Mouse (Mus musculus) ES-E14 (cell line): ENCODE results near the gene Calm2. TPM values are rescaled to one million over a fixed set of nuclear protein-coding genes. Genes with fewer than 3 reads are reported as not detected.

Experiments
- DNase-seq: peaks from one replicate; pipeline ENCODE4 v3.0.0-alpha.2; 2013; ENCODE audit warnings: low read depth, low spot score
- H3K27ac ChIP-seq: 2 replicates; pipeline ENCODE4 v1.5.1; 2012; ENCODE audit warnings: low read depth, mild to moderate bottlenecking, low read length, moderate library complexity, mixed read lengths; ENCODE audit not compliant: poor library complexity, insufficient read depth, severe bottlenecking
- H3K36me3 ChIP-seq: 2 replicates; pipeline ENCODE4 v1.6.1; 2012; ENCODE audit warnings: mild to moderate bottlenecking, low read length, moderate library complexity, mixed read lengths; ENCODE audit not compliant: control insufficient read depth, poor library complexity, insufficient read depth, severe bottlenecking
- H3K4me1 ChIP-seq, 2 experiments: fragments of 150-350 bp in 1 of 2; sonication (generic) in 1 of 2; 2 replicates each; pipeline ENCODE4 v1.6.1; 2012; ENCODE audit warnings: low read length in 2 of 2, mild to moderate bottlenecking in 1 of 2, mixed read lengths in 1 of 2; ENCODE audit not compliant: control insufficient read depth in 2 of 2, insufficient read depth in 2 of 2, poor library complexity in 1 of 2
- H3K4me3 ChIP-seq, 2 experiments: fragments of 150-350 bp in 1 of 2; sonication (generic) in 1 of 2; 2 replicates each; pipeline ENCODE4 v1.5.1; 2012; ENCODE audit warnings: low read length in 2 of 2, low read depth in 1 of 2, mild to moderate bottlenecking in 1 of 2, mixed read lengths in 1 of 2; ENCODE audit not compliant: insufficient read depth in 1 of 2, poor library complexity in 1 of 2, severe bottlenecking in 1 of 2
- H3K9ac ChIP-seq: 2 replicates; pipeline ENCODE4 v1.6.1; 2012; ENCODE audit warnings: low read depth, mild to moderate bottlenecking, low read length, mixed read lengths; ENCODE audit not compliant: poor library complexity, insufficient read depth, severe bottlenecking
- H3K9me3 ChIP-seq: fragments of 150-350 bp; sonication (generic); 2 replicates; pipeline ENCODE4 v1.6.1; 2012; ENCODE audit warnings: low read depth, mild to moderate bottlenecking, low read length; ENCODE audit not compliant: control insufficient read depth, insufficient read depth
- CHD2 ChIP-seq: IDR thresholded peaks from 2 replicates; pipeline ENCODE4 v1.6.1; 2014; ENCODE audit warnings: mild to moderate bottlenecking, low read depth, low read length, inconsistent platforms
- HCFC1 ChIP-seq: IDR thresholded peaks from 2 replicates; pipeline ENCODE4 v1.6.1; 2012; ENCODE audit warnings: low read length, inconsistent platforms, borderline replicate concordance; ENCODE audit not compliant: insufficient read depth
- MAFK ChIP-seq: IDR thresholded peaks from 2 replicates; pipeline ENCODE4 v1.6.1; 2014; ENCODE audit warnings: mild to moderate bottlenecking, low read depth, low read length, inconsistent platforms; ENCODE audit not compliant: insufficient read depth
- ZC3H11A ChIP-seq: IDR thresholded peaks from 2 replicates; pipeline ENCODE4 v1.6.1; 2012; ENCODE audit warnings: low read depth, mild to moderate bottlenecking, inconsistent platforms, low read length, borderline replicate concordance
- ZNF384 ChIP-seq: IDR thresholded peaks from 2 replicates; pipeline ENCODE4 v1.6.1; 2012; ENCODE audit warnings: low read depth, low read length, inconsistent platforms
- in situ Hi-C, 2 experiments: fragments of 600-800 bp; cut with MboI; formaldehyde crosslinking; loops; one replicate each; pipeline ENCODE4 v1.15.1; 2025; ENCODE audit warnings: low sequenced_read_pairs in 2 of 2, inconsistent platforms in 1 of 2; ENCODE audit not compliant: unreplicated experiment in 2 of 2
- total RNA-seq: library from RNA; depleted of rRNA; stranded (reverse); fragments of 300-350 nt; gene quantifications from 2 replicates; pipeline ENCODE4 v1.2.3, GENCODE M21; 2012

The Calm2 gene
- total RNA-seq, 1 experiment: 358 TPM

DNA sequence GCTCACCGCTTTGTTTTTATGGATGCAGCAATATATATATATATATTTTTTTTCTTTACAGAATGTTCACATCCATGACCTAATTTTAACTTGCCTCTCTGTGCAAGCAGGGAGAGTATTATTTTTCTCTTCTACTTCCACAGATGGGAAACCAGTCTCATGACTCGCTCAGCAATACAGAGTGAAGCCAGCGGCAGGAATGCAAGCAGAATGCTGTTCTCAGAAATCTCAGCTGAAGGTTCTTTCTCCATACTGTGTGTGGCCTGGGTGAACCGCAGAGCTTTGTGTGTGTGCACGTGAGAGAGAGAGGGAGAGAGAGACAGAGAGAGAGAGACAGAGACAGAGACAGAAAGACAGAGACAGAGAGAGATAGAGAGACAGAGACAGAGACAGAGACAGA lies 21.9 kb upstream of the Calm2 start:
- DNase-seq: no peak
- TF ChIP-seq MAFK (no peak), ZC3H11A (no peak), HCFC1 (no peak), CHD2 (no peak), ZNF384 (no peak)
- Histone ChIP-seq H3K9ac (no peak overlapping the region), H3K4me1 (peaks cover 14 to 27% of the 10 kb centered on the region in 2 experiments), H3K27ac (no peak overlapping the region), H3K9me3 (no peaks in the 10 kb centered on the region), H3K4me3 (no peak overlapping the region), H3K36me3 (no peaks in the 10 kb centered on the region)
- in situ Hi-C loops: no loop called here

GRCm38 (mm10) chr17:87461499-87461896 lies 14.8 kb upstream of the Calm2 start:
- DNase-seq: no peak
- H3K4me3 ChIP-seq: no peak overlapping the region
- H3K36me3 ChIP-seq: no peaks in the 10 kb centered on the region
- no peak for TF ChIP-seq ZNF384
- TF ChIP-seq HCFC1: no peak
- TF ChIP-seq ZC3H11A: no peak
- TF ChIP-seq CHD2: no peak
- no peak for TF ChIP-seq MAFK
- H3K9ac ChIP-seq: no peak overlapping the region
- no peaks in the 10 kb centered on the region for H3K9me3 ChIP-seq
- no peak overlapping the region for H3K27ac ChIP-seq
- H3K4me1 ChIP-seq: peaks cover 2 to 6% of the 10 kb centered on the region in 2 experiments; a peak in 2 of 4 replicates
- in situ Hi-C loops: no loop called here

- TF ChIP-seq HCFC1 (no peak), ZC3H11A (no peak), MAFK (no peak), CHD2 (no peak), ZNF384 (no peak)
- Histone ChIP-seq H3K4me1 (peaks cover 2 to 6% of the 10 kb centered on the region in 2 experiments; a peak in 2 of 4 replicates), H3K9me3 (no peaks in the 10 kb centered on the region), H3K36me3 (no peaks in the 10 kb centered on the region), H3K4me3 (no peak overlapping the region), H3K27ac (no peak overlapping the region), H3K9ac (no peak overlapping the region)
- in situ Hi-C loops: no loop called here
- DNase-seq: no peak
Observed at GRCm38 (mm10) chr17:87460669-87461498, 14.1 kb upstream of the Calm2 start.

- in situ Hi-C loops: no loop called here
- DNase-seq: no peak
- H3K27ac ChIP-seq: no peak overlapping the region
Observed at GRCm38 (mm10) chr17:87459750-87460668, 13.3 kb upstream of the Calm2 start.

More at GRCm38 (mm10) chr17:87459750-87460668, 13.3 kb upstream of the Calm2 start:
- H3K9me3 ChIP-seq: no peaks in the 10 kb centered on the region
- no peaks in the 10 kb centered on the region for H3K36me3 ChIP-seq
- H3K9ac ChIP-seq: no peak overlapping the region
- TF ChIP-seq CHD2 (no peak), HCFC1 (no peak), ZNF384 (no peak), ZC3H11A (no peak), MAFK (no peak)
- H3K4me1 ChIP-seq: peaks cover 2 to 6% of the 10 kb centered on the region in 2 experiments; a peak in 2 of 4 replicates
- no peak overlapping the region for H3K4me3 ChIP-seq
